Mouse (Mus musculus) limb, embryonic 14.5 days (tissue): Measurements from ENCODE around the gene Sesn1. TPM values are rescaled to one million over a fixed set of nuclear protein-coding genes. Genes with fewer than 3 reads are reported as not detected.

Source experiments
- ATAC-seq: fragments of 200-750 bp; cut with Nextera tagmentation; 2 replicates; pipeline ENCODE4 v1.8.0; 2017; ENCODE audit warnings: low read depth, moderate number of reproducible peaks, moderate TSS enrichment; ENCODE audit not compliant: low FRiP score
- DNase-seq: peaks from one replicate; pipeline ENCODE4 v3.0.0-alpha.2; 2015; ENCODE audit warnings: low spot score
- H3K27ac ChIP-seq: fragments of 300-500 bp; sonication (generic); replicated peaks from 2 replicates; pipeline ENCODE4 v1.5.1; 2014; ENCODE audit warnings: low read depth, mild to moderate bottlenecking, low read length, moderate library complexity, mixed read lengths
- H3K27me3 ChIP-seq: fragments of 300-500 bp; sonication (generic); 2 replicates; pipeline ENCODE4 v1.6.1; 2014; ENCODE audit warnings: low read length, mixed read lengths; ENCODE audit not compliant: control insufficient read depth, insufficient read depth
- H3K36me3 ChIP-seq: fragments of 300-500 bp; sonication (generic); 2 replicates; pipeline ENCODE4 v1.6.1; 2014; ENCODE audit warnings: mild to moderate bottlenecking, low read length, moderate library complexity, mixed read lengths; ENCODE audit not compliant: control insufficient read depth, insufficient read depth
- H3K4me1 ChIP-seq: fragments of 300-500 bp; sonication (generic); 2 replicates; pipeline ENCODE4 v1.6.1; 2014; ENCODE audit warnings: antibody characterized with exemption, low read length, mixed read lengths; ENCODE audit not compliant: control insufficient read depth, insufficient read depth
- H3K4me2 ChIP-seq: fragments of 300-500 bp; sonication (generic); replicated peaks from 2 replicates; pipeline ENCODE4 v1.6.1; 2014; ENCODE audit warnings: low read depth, mild to moderate bottlenecking, low read length, moderate library complexity; ENCODE audit not compliant: severe bottlenecking
- H3K4me3 ChIP-seq: fragments of 300-500 bp; sonication (generic); replicated peaks from 2 replicates; pipeline ENCODE4 v1.5.1; 2014; ENCODE audit warnings: low read length
- H3K9ac ChIP-seq: fragments of 300-500 bp; sonication (generic); 2 replicates; pipeline ENCODE4 v1.6.1; 2014; ENCODE audit warnings: mild to moderate bottlenecking, low read depth, low read length, moderate library complexity; ENCODE audit not compliant: severe bottlenecking
- H3K9me3 ChIP-seq: fragments of 300-500 bp; sonication (generic); 2 replicates; pipeline ENCODE4 v1.6.1; 2016; ENCODE audit warnings: low read length; ENCODE audit not compliant: control insufficient read depth
- POLR2A ChIP-seq: fragments of 200-500 bp; IDR thresholded peaks from 2 replicates; pipeline ENCODE4 v1.8.0; 2012; ENCODE audit warnings: inconsistent platforms, mild to moderate bottlenecking, moderate library complexity, borderline replicate concordance; ENCODE audit not compliant: insufficient read depth, insufficient read length; ENCODE audit errors: extremely low read depth
- WGBS: fragments of 180-500 bp; shearing (Covaris S2); extraction: QIAGEN DNeasy Blood & Tissue Kit; methylation state at CpG from one replicate; pipeline ENCODE4 v1.1.7; 2014; 5-methylcytosine and 5-hydroxymethylcytosine counted together
- polyA plus RNA-seq, 2 experiments: library from polyadenylated mRNA; depleted of rRNA in 1 of 2; stranded (reverse) in 1 of 2; unstranded in 1 of 2; fragments of >200 nt; fragmentation: Nextera tagmentation in 1 of 2; extraction: Ambion mirVana in 1 of 2; gene quantifications; 2 replicates each; pipeline versions ENCODE4 v1.2.1 to v1.2.3; 2012 to 2014

Gene Sesn1
- polyA plus RNA-seq, 2 experiments = 37.0 to 42.9 TPM

DNA sequence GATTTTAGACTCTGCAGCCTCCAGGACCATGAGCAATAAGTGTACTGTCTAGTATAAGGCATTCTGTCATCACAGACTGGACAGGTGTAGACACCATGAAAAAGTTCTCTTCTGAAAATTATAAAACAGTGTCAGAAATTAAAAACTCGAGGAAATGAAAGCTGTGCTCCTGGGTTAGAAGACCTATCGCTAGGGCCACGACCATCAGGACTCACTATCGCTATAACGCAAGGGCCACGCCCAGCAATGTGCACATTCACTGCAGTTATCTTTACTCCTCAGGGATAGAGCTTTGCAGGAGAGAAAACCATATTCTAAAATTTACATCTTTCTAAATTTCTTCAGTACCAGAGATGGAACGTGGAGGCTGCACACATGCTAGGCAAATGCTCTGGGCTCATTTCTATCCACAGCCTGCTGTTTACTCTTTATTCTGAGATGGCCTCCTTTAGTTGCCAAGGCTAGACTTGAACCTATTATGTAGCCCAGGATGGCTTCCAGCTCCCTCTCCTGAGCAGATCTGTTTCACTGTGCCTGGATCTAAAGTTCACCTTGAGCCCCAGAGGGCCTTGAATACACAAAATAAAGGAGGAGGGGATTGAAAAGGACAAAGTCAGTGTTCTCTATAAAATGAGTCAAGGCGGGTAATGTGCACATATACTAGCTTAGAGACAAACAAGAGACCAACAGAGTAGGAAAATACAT is 102.7 kb downstream of the Sesn1 start:
- peaks cover 6% of the 10 kb centered on the region; the same call in 1 of the 2 replicates for H3K36me3 ChIP-seq
- no peaks in the 10 kb centered on the region for H3K9me3 ChIP-seq
- no peak overlapping the region for H3K4me2 ChIP-seq
- TF ChIP-seq POLR2A = no peak
- ATAC-seq = no peak
- no peak for DNase-seq
- H3K4me1 ChIP-seq = no peaks in the 10 kb centered on the region
- H3K9ac ChIP-seq = no peak overlapping the region
- H3K27me3 ChIP-seq = no peaks in the 10 kb centered on the region
- H3K4me3 ChIP-seq = no peak overlapping the region
- no peak overlapping the region for H3K27ac ChIP-seq
- 89% methylated on average over 8 of the region's 8 CpGs for WGBS

- Histone ChIP-seq H3K9me3 (no peaks in the 10 kb centered on the region), H3K27me3 (no peaks in the 10 kb centered on the region), H3K4me1 (no peaks in the 10 kb centered on the region), H3K4me2 (no peak overlapping the region), H3K27ac (no peak overlapping the region), H3K4me3 (no peak overlapping the region), H3K36me3 (no peaks in the 10 kb centered on the region), H3K9ac (no peak overlapping the region)
- ATAC-seq = no peak
- 92% methylated on average over 14 of the region's 14 CpGs for WGBS
- TF ChIP-seq POLR2A = no peak
- no peak for DNase-seq
These were observed 117.0 kb downstream of the Sesn1 start for GRCm38 (mm10) chr10:41926726-41927125.

DNA sequence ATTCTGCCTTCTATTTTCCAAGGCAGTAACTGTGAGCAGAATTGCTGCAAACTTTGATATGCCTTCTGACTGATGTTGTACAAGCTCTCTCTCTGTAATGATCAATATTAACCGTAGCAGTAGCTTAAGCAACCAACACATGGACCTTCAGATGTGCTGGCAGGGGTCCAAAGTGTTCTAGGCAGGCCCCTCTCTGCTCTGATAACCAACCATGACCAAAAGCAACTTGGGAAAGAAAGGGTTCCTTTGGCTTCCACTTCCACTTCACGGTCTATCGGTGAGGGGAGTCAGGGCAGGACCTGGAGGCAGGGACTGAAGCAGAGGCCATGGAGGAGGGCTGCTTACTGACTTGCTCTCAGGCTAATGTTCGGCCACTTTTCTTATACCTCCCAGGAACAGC is 121.2 kb downstream of the Sesn1 start:
- 68% methylated on average over 4 of the region's 4 CpGs for WGBS

DNA sequence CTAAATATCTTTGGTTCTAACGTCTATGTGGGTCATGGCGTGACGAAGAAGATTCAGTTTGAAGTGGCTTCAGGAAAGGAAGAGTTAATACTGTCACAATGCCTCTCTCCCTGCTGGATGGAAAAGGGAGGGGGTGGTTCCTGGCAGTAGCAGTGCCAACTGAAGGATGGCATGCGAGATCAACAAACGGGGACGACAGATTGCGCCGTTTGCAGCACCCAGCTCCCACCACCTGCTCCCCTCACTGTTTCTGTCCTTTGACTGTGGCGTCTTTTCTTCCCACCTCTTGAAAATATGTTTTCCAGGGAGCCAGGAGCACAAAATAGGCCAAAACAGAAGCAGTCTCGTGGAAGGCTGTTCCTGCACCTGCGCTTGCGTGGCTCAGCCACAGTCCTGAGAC is 122.2 kb downstream of the Sesn1 start:
- H3K27me3 ChIP-seq = no peaks in the 10 kb centered on the region

More for the DNA sequence above, 121.2 kb downstream of the Sesn1 start:
- no peak overlapping the region for H3K4me3 ChIP-seq
- H3K4me2 ChIP-seq = no peak overlapping the region
- H3K9me3 ChIP-seq = no peaks in the 10 kb centered on the region
- ATAC-seq (no peak), DNase-seq (no peak)
- no peaks in the 10 kb centered on the region for H3K27me3 ChIP-seq
- peaks cover 14% of the 10 kb centered on the region for H3K4me1 ChIP-seq
- H3K27ac ChIP-seq = no peak overlapping the region
- TF ChIP-seq POLR2A = no peak
- H3K36me3 ChIP-seq = no peaks in the 10 kb centered on the region
- H3K9ac ChIP-seq = no peak overlapping the region

GRCm38 (mm10) chr10:41932943-41933342 is 123.2 kb downstream of the Sesn1 start:
- Histone ChIP-seq H3K27ac (no peak overlapping the region), H3K27me3 (no peaks in the 10 kb centered on the region), H3K4me3 (no peak overlapping the region), H3K9me3 (no peaks in the 10 kb centered on the region), H3K4me2 (no peak overlapping the region), H3K36me3 (no peaks in the 10 kb centered on the region), H3K9ac (no peak overlapping the region), H3K4me1 (peaks cover 14% of the 10 kb centered on the region)
- no peak for DNase-seq
- no peak for TF ChIP-seq POLR2A
- WGBS = 82% methylated on average over 5 of the region's 5 CpGs
- no peak for ATAC-seq

More for the DNA sequence above, 122.2 kb downstream of the Sesn1 start:
- peaks cover 14% of the 10 kb centered on the region for H3K4me1 ChIP-seq
- no peak overlapping the region for H3K9ac ChIP-seq
- no peak for TF ChIP-seq POLR2A
- H3K9me3 ChIP-seq = no peaks in the 10 kb centered on the region
- WGBS = 87% methylated on average over 12 of the region's 12 CpGs
- H3K4me3 ChIP-seq = no peak overlapping the region
- ATAC-seq (no peak), DNase-seq (no peak)
- H3K27ac ChIP-seq = no peak overlapping the region
- H3K36me3 ChIP-seq = no peaks in the 10 kb centered on the region
- no peak overlapping the region for H3K4me2 ChIP-seq
